Mouse (Mus musculus): Measurements from ENCODE around the gene H2-M10.6. TPM values are rescaled to one million over a fixed set of nuclear protein-coding genes. Genes with fewer than 3 reads are reported as not detected.

Gene H2-M10.6
- polyA plus RNA-seq, 1 experiment from 2014 or later: not detected

GRCm38 (mm10) chr17:36835591-36836426 lies 23.8 kb downstream of the H2-M10.6 start:
- peak overlapping the region; percentile 18; the same call in 1 of the 2 replicates for H3K9ac ChIP-seq (ENCODE audit: low read length)
- H3K4me1 ChIP-seq (ENCODE audit: control insufficient read depth, insufficient read depth, low read length): 0 out of 2 replicates have a peak, but pooled peaks cover 3% of the 10 kb centered on the region
- H3K9me3 ChIP-seq (ENCODE audit: control insufficient read depth, low read length): no peaks in the 10 kb centered on the region
- no peak for ATAC-seq (ENCODE audit: insufficient number of reproducible peaks, low FRiP score, low TSS enrichment, low read depth)
- H3K36me3 ChIP-seq (ENCODE audit: control insufficient read depth, insufficient read depth, low read length): no peaks in the 10 kb centered on the region
- H3K27me3 ChIP-seq (ENCODE audit: control insufficient read depth, insufficient read depth, low read length): no peaks in the 10 kb centered on the region
- H3K27ac ChIP-seq (replicated peaks; ENCODE audit: low read depth, low read length): no peak overlapping the region
- peak; percentile 65 for DNase-seq (ENCODE audit: low spot score)
- peak overlapping the region; percentile 54; the same call in 1 of the 2 replicates for H3K4me2 ChIP-seq (ENCODE audit: low read depth, severe bottlenecking)
- 31% methylated on average over 12 of the region's 12 CpGs for WGBS
- no peak overlapping the region for H3K4me3 ChIP-seq (ENCODE audit: low read depth, low read length)

GRCm38 (mm10) chr17:36836427-36836812 lies 24.4 kb downstream of the H2-M10.6 start:
- Histone ChIP-seq H3K9me3 (ENCODE audit: control insufficient read depth, low read length) (no peaks in the 10 kb centered on the region), H3K27ac (replicated peaks; ENCODE audit: low read depth, low read length) (peak overlapping the region; percentile 58; the same call in 1 of the 2 replicates)

GRCm38 (mm10) chr17:36836874-36837647 lies 25.1 kb downstream of the H2-M10.6 start, which contains the start of gene Trim26:
Gene Trim26, plus strand, starts transcription at chr17:36837134.
- WGBS: under 1% methylated on average over 57 of the region's 58 CpGs
- H3K27ac ChIP-seq (replicated peaks; ENCODE audit: low read depth, low read length): peak within 1 kb of the TSS; percentile 91
- H3K4me2 ChIP-seq (ENCODE audit: low read depth, severe bottlenecking): peak within 1 kb of the TSS; percentile 54
- ATAC-seq (ENCODE audit: insufficient number of reproducible peaks, low FRiP score, low TSS enrichment, low read depth): peak; percentile 98
- H3K4me1 ChIP-seq (ENCODE audit: control insufficient read depth, insufficient read depth, low read length): 0 out of 2 replicates have a peak, but pooled peaks cover 3% of the 10 kb centered on the region
- peak within 1 kb of the TSS; percentile 64 for H3K4me3 ChIP-seq (ENCODE audit: low read depth, low read length)
- peak; percentile 97 for DNase-seq (ENCODE audit: low spot score)
- no peaks in the 10 kb centered on the region for H3K36me3 ChIP-seq (ENCODE audit: control insufficient read depth, insufficient read depth, low read length)
- H3K9ac ChIP-seq (ENCODE audit: low read length): peak within 1 kb of the TSS; percentile 85
- H3K9me3 ChIP-seq (ENCODE audit: control insufficient read depth, low read length): no peaks in the 10 kb centered on the region
- no peaks in the 10 kb centered on the region for H3K27me3 ChIP-seq (ENCODE audit: control insufficient read depth, insufficient read depth, low read length)

More at GRCm38 (mm10) chr17:36836427-36836812, 24.4 kb downstream of the H2-M10.6 start:
- no peaks in the 10 kb centered on the region for H3K36me3 ChIP-seq (ENCODE audit: control insufficient read depth, insufficient read depth, low read length)
- no peak for DNase-seq (ENCODE audit: low spot score)
- H3K9ac ChIP-seq (ENCODE audit: low read length): no peak overlapping the region; the same call in 1 of the 2 replicates
- H3K4me2 ChIP-seq (ENCODE audit: low read depth, severe bottlenecking): peak overlapping the region; percentile 54
- H3K4me3 ChIP-seq (ENCODE audit: low read depth, low read length): peak overlapping the region; percentile 64
- ATAC-seq (ENCODE audit: insufficient number of reproducible peaks, low FRiP score, low TSS enrichment, low read depth): no peak
- no peaks in the 10 kb centered on the region for H3K27me3 ChIP-seq (ENCODE audit: control insufficient read depth, insufficient read depth, low read length)
- 0 out of 2 replicates have a peak, but pooled peaks cover 3% of the 10 kb centered on the region for H3K4me1 ChIP-seq (ENCODE audit: control insufficient read depth, insufficient read depth, low read length)
- WGBS: 19% methylated on average over 3 of the region's 3 CpGs

GRCm38 (mm10) chr17:36839001-36839400 lies 27.0 kb downstream of the H2-M10.6 start:
- Histone ChIP-seq H3K4me2 (ENCODE audit: low read depth, severe bottlenecking) (no peak overlapping the region), H3K9ac (ENCODE audit: low read length) (no peak overlapping the region), H3K9me3 (ENCODE audit: control insufficient read depth, low read length) (no peaks in the 10 kb centered on the region), H3K27ac (replicated peaks; ENCODE audit: low read depth, low read length) (no peak overlapping the region), H3K27me3 (ENCODE audit: control insufficient read depth, insufficient read depth, low read length) (no peaks in the 10 kb centered on the region), H3K36me3 (ENCODE audit: control insufficient read depth, insufficient read depth, low read length) (no peaks in the 10 kb centered on the region), H3K4me3 (ENCODE audit: low read depth, low read length) (no peak overlapping the region), H3K4me1 (ENCODE audit: control insufficient read depth, insufficient read depth, low read length) (0 out of 2 replicates have a peak, but pooled peaks cover 3% of the 10 kb centered on the region)
- ATAC-seq (ENCODE audit: insufficient number of reproducible peaks, low FRiP score, low TSS enrichment, low read depth) (no peak), DNase-seq (ENCODE audit: low spot score) (no peak)
- 87% methylated on average over 5 of the region's 5 CpGs for WGBS

GRCm38 (mm10) chr17:36839931-36840330 lies 28.0 kb downstream of the H2-M10.6 start:
- no peak overlapping the region for H3K9ac ChIP-seq (ENCODE audit: low read length)
- DNase-seq (ENCODE audit: low spot score) (no peak), ATAC-seq (ENCODE audit: insufficient number of reproducible peaks, low FRiP score, low TSS enrichment, low read depth) (no peak)
- no peak overlapping the region for H3K27ac ChIP-seq (replicated peaks; ENCODE audit: low read depth, low read length)
- 59% methylated on average over 3 of the region's 3 CpGs for WGBS
- H3K4me3 ChIP-seq (ENCODE audit: low read depth, low read length): no peak overlapping the region
- H3K9me3 ChIP-seq (ENCODE audit: control insufficient read depth, low read length): no peaks in the 10 kb centered on the region
- no peaks in the 10 kb centered on the region for H3K27me3 ChIP-seq (ENCODE audit: control insufficient read depth, insufficient read depth, low read length)
- H3K36me3 ChIP-seq (ENCODE audit: control insufficient read depth, insufficient read depth, low read length): no peaks in the 10 kb centered on the region
- H3K4me1 ChIP-seq (ENCODE audit: control insufficient read depth, insufficient read depth, low read length): 0 out of 2 replicates have a peak, but pooled peaks cover 3% of the 10 kb centered on the region
- no peak overlapping the region for H3K4me2 ChIP-seq (ENCODE audit: low read depth, severe bottlenecking)

GRCm38 (mm10) chr17:36840961-36841445 lies 29.0 kb downstream of the H2-M10.6 start:
- no peak overlapping the region for H3K27ac ChIP-seq (replicated peaks; ENCODE audit: low read depth, low read length)
- no peaks in the 10 kb centered on the region for H3K9me3 ChIP-seq (ENCODE audit: control insufficient read depth, low read length)
- H3K4me1 ChIP-seq (ENCODE audit: control insufficient read depth, insufficient read depth, low read length): 0 out of 2 replicates have a peak, but pooled peaks cover 2% of the 10 kb centered on the region
- no peak overlapping the region for H3K4me2 ChIP-seq (ENCODE audit: low read depth, severe bottlenecking)
- DNase-seq (ENCODE audit: low spot score) (no peak), ATAC-seq (ENCODE audit: insufficient number of reproducible peaks, low FRiP score, low TSS enrichment, low read depth) (no peak)
- H3K4me3 ChIP-seq (ENCODE audit: low read depth, low read length): no peak overlapping the region
- H3K27me3 ChIP-seq (ENCODE audit: control insufficient read depth, insufficient read depth, low read length): no peaks in the 10 kb centered on the region
- no peak overlapping the region for H3K9ac ChIP-seq (ENCODE audit: low read length)
- no peaks in the 10 kb centered on the region for H3K36me3 ChIP-seq (ENCODE audit: control insufficient read depth, insufficient read depth, low read length)

- ATAC-seq (ENCODE audit: insufficient number of reproducible peaks, low FRiP score, low TSS enrichment, low read depth) (no peak), DNase-seq (ENCODE audit: low spot score) (no peak)
- no peak overlapping the region for H3K4me3 ChIP-seq (ENCODE audit: low read depth, low read length)
- no peak overlapping the region for H3K9ac ChIP-seq (ENCODE audit: low read length)
- no peaks in the 10 kb centered on the region for H3K36me3 ChIP-seq (ENCODE audit: control insufficient read depth, insufficient read depth, low read length)
- WGBS: 84% methylated on average over 7 of the region's 7 CpGs
- no peaks in the 10 kb centered on the region for H3K9me3 ChIP-seq (ENCODE audit: control insufficient read depth, low read length)
- H3K4me1 ChIP-seq (ENCODE audit: control insufficient read depth, insufficient read depth, low read length): no peaks in the 10 kb centered on the region
- H3K27ac ChIP-seq (replicated peaks; ENCODE audit: low read depth, low read length): no peak overlapping the region
- no peaks in the 10 kb centered on the region for H3K27me3 ChIP-seq (ENCODE audit: control insufficient read depth, insufficient read depth, low read length)
- H3K4me2 ChIP-seq (ENCODE audit: low read depth, severe bottlenecking): no peak overlapping the region
These were observed 31.7 kb downstream of the H2-M10.6 start for GRCm38 (mm10) chr17:36843696-36844095.

GRCm38 (mm10) chr17:36844286-36844719 lies 32.3 kb downstream of the H2-M10.6 start:
- no peaks in the 10 kb centered on the region for H3K27me3 ChIP-seq (ENCODE audit: control insufficient read depth, insufficient read depth, low read length)
- H3K36me3 ChIP-seq (ENCODE audit: control insufficient read depth, insufficient read depth, low read length): no peaks in the 10 kb centered on the region
- H3K9ac ChIP-seq (ENCODE audit: low read length): no peak overlapping the region
- no peaks in the 10 kb centered on the region for H3K9me3 ChIP-seq (ENCODE audit: control insufficient read depth, low read length)
- no peak for DNase-seq (ENCODE audit: low spot score)
- H3K27ac ChIP-seq (replicated peaks; ENCODE audit: low read depth, low read length): no peak overlapping the region
- H3K4me2 ChIP-seq (ENCODE audit: low read depth, severe bottlenecking): no peak overlapping the region
- no peak for ATAC-seq (ENCODE audit: insufficient number of reproducible peaks, low FRiP score, low TSS enrichment, low read depth)
- no peaks in the 10 kb centered on the region for H3K4me1 ChIP-seq (ENCODE audit: control insufficient read depth, insufficient read depth, low read length)
- H3K4me3 ChIP-seq (ENCODE audit: low read depth, low read length): no peak overlapping the region
